14 mouse cellular contexts compared by ENCODE assay signal in genomic region chr4:83390551-83390950, GRCm38 (mm10).
"Had no signal": no experiment of that assay in that cellular context is flagged by ENCODE, and none has a peak within 500 bp of the region (broad histone marks: within the 10 kb centered on the region; RNA-seq: fewer than 3 reads in every experiment).

No protein-coding gene starts in this region.

- ATAC-seq: forebrain, postnatal 0 days; hindbrain, postnatal 0 days; intestine, embryonic 16.5 days; liver, embryonic 12.5 days had no signal

- DNase-seq: forebrain, postnatal 0 days; gastrocnemius, postnatal 14 days; gastrocnemius, postnatal 36 days; heart, adult 18-20 months; heart, postnatal 14 days; heart, postnatal 36 days; kidney, adult 11 months; kidney, adult 2 months; kidney, adult 9 months; kidney, postnatal 14 days; layer of hippocampus, adult 9-11 months had no signal
